Mouse (Mus musculus) hindlimb bud, embryonic 11.5 days (tissue): ENCODE measurements around the gene Mxra7.
A peak's percentile ranks its signal among the peaks of the same experiment; 100 is the strongest.

Experiments used
- DNase-seq: peaks from one replicate; pipeline ENCODE4 v3.0.0-alpha.2; 2012; ENCODE audit warnings: low read depth, low spot score; ENCODE audit errors: extremely low spot score

Gene Mxra7

GRCm38 (mm10) chr11:116819932-116820593 is 7.8 kb downstream of the Mxra7 start:
- no peak for DNase-seq

- DNase-seq, result no peak
Observed at GRCm38 (mm10) chr11:116818722-116819121, 9.1 kb downstream of the Mxra7 start.

GRCm38 (mm10) chr11:116817567-116817966 is 10.3 kb downstream of the Mxra7 start:
- DNase-seq, result no peak

GRCm38 (mm10) chr11:116816769-116817168 is 11.1 kb downstream of the Mxra7 start:
- DNase-seq, result no peak

GRCm38 (mm10) chr11:116814884-116815415 is 12.9 kb downstream of the Mxra7 start:
- DNase-seq, result no peak

- no peak for DNase-seq
Observed at GRCm38 (mm10) chr11:116814076-116814883, 13.6 kb downstream of the Mxra7 start.

- no peak for DNase-seq
Observed at GRCm38 (mm10) chr11:116813610-116814009, 14.2 kb downstream of the Mxra7 start.

GRCm38 (mm10) chr11:116812793-116813529 is 14.9 kb downstream of the Mxra7 start:
- DNase-seq, result no peak

- DNase-seq, result no peak
Observed at GRCm38 (mm10) chr11:116810983-116811901, 16.6 kb downstream of the Mxra7 start.

- DNase-seq, result no peak
Observed at GRCm38 (mm10) chr11:116810528-116810927, 17.3 kb downstream of the Mxra7 start.

- DNase-seq, result no peak
Observed at GRCm38 (mm10) chr11:116809520-116809919, 18.3 kb downstream of the Mxra7 start.

- DNase-seq, result no peak
Observed at GRCm38 (mm10) chr11:116808811-116809395, 18.9 kb downstream of the Mxra7 start.

GRCm38 (mm10) chr11:116807938-116808606 is 19.8 kb downstream of the Mxra7 start:
- peak; percentile 69 for DNase-seq

- DNase-seq, result no peak
Observed at GRCm38 (mm10) chr11:116807526-116807925, 20.3 kb downstream of the Mxra7 start.

- no peak for DNase-seq
Observed at GRCm38 (mm10) chr11:116807116-116807515, 20.7 kb downstream of the Mxra7 start.

GRCm38 (mm10) chr11:116806136-116807071 is 21.4 kb downstream of the Mxra7 start:
- DNase-seq, result no peak

- no peak for DNase-seq
Observed at GRCm38 (mm10) chr11:116802709-116803108, 25.1 kb downstream of the Mxra7 start.

- DNase-seq, result no peak
Observed at GRCm38 (mm10) chr11:116801106-116801505, 26.7 kb downstream of the Mxra7 start.
